Mouse (Mus musculus) mesoderm, embryonic 11.5 days (tissue): ENCODE measurements around the gene Camsap2.

Source experiments
- DNase-seq: peaks from one replicate; pipeline ENCODE4 v3.0.0-alpha.2; 2012; ENCODE audit warnings: low read depth, low spot score

Camsap2 gene

GRCm38 (mm10) chr1:136223758-136224342, 122.1 kb downstream of the Camsap2 start:
- DNase-seq, result no peak

GRCm38 (mm10) chr1:136222386-136222785, 123.5 kb downstream of the Camsap2 start:
- no peak for DNase-seq

DNA sequence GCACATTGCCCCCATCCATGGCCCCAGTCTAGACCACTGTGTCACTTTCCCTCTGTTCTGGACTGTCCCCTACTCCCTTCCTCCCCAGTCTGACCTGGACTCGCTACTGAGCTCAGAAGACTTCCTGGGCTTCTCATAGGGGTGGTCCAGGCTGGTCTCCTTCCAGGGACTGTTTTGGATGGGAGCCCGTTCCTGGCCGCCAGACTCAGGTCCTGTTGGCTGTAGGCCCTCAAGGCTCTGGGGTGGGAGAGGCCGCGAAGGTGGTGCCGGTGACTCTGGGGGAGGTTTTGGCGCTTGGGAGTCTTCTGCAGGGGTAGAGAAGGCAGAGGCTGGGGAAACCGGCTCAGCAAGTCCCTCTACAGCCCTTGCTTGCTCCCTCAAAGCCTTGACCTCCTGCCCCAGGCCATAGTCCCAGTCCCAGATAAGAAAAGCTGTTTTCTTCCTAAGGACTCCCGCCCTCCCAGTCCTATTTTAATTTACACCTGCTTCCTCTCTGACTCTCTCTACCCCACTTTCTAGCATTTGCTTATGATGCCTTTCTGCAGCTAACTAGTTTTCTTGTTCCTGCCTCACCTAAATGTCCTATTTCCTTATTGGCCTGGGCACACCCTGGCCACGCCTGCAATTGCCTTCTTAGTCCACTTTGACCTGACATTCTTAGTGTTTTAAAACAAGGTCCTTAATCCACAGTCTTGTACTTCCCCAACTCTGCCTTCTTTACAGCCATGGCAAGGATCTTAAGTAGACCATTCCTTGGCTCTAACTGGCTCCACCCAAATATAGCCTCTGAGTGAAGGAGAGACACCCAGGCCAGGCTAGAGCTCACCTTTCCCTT, 125.7 kb downstream of the Camsap2 start:
- no peak for DNase-seq
